ENCODE assay signal across 8 mouse cellular contexts in genomic region chr14:45539659-45540468, GRCm38 (mm10). TPM values are rescaled to one million over a fixed set of nuclear protein-coding genes. Genes with fewer than 3 reads are reported as not detected.
DNase-seq lines count a peak whose midpoint lies in the region; ATAC-seq and TF ChIP-seq lines count a peak whose summit lies in the region.

No protein-coding gene starts in this region.

- peak; percentile 53; the same call in 1 of the 2 replicates for ATAC-seq in granulocyte monocyte progenitor cell, adult 5-6 weeks (replicated peaks; ENCODE audit: poor library complexity, severe bottlenecking)
- ATAC-seq in intestine, postnatal 0 days = peak; percentile 36; the same call in 1 of the 2 replicates
- ATAC-seq in limb, embryonic 14.5 days (ENCODE audit: low FRiP score, low read depth) = 0 out of 2 replicates have a peak, but pooled peaks have one; percentile 34
- peak; percentile 58; the same call in 1 of the 2 replicates for ATAC-seq in midbrain, postnatal 0 days (ENCODE audit: low FRiP score)

- no peaks in the 10 kb centered on the region for H3K36me3 ChIP-seq in intestine, postnatal 0 days (ENCODE audit: control insufficient read depth, insufficient read depth)
- no peaks in the 10 kb centered on the region for H3K36me3 ChIP-seq in limb, embryonic 14.5 days (ENCODE audit: control insufficient read depth, insufficient read depth, low read length)
- H3K36me3 ChIP-seq in midbrain, postnatal 0 days (ENCODE audit: insufficient read depth, low read length) = no peaks in the 10 kb centered on the region

- no peak overlapping the region for H3K4me2 ChIP-seq in intestine, postnatal 0 days (replicated peaks; ENCODE audit: low read depth)
- H3K4me2 ChIP-seq in limb, embryonic 14.5 days (replicated peaks; ENCODE audit: low read depth, low read length, severe bottlenecking) = no peak overlapping the region
- no peak overlapping the region for H3K4me2 ChIP-seq in midbrain, postnatal 0 days (ENCODE audit: low read depth, low read length, poor library complexity, severe bottlenecking)

- H3K27me3 ChIP-seq in intestine, postnatal 0 days (replicated peaks; ENCODE audit: control insufficient read depth, insufficient read depth, low read length) = no peaks in the 10 kb centered on the region
- H3K27me3 ChIP-seq in limb, embryonic 14.5 days (ENCODE audit: control insufficient read depth, insufficient read depth, low read length) = no peaks in the 10 kb centered on the region
- H3K27me3 ChIP-seq in midbrain, postnatal 0 days (ENCODE audit: insufficient read depth, low read length) = no peaks in the 10 kb centered on the region

- TF ChIP-seq CTCF in intestine, postnatal 0 days (IDR thresholded peaks at IDR 0.05; ENCODE audit: low read depth) = peak; percentile 91
- peak; percentile 83 for TF ChIP-seq CTCF in midbrain, postnatal 0 days (IDR thresholded peaks at IDR 0.05)

- H3K9me3 ChIP-seq in intestine, postnatal 0 days (ENCODE audit: control insufficient read depth) = no peaks in the 10 kb centered on the region
- H3K9me3 ChIP-seq in limb, embryonic 14.5 days (ENCODE audit: control insufficient read depth, low read length) = no peaks in the 10 kb centered on the region
- no peaks in the 10 kb centered on the region for H3K9me3 ChIP-seq in midbrain, postnatal 0 days (ENCODE audit: low read length)

- 34% methylated on average over 12 of the region's 12 CpGs for WGBS in intestine, postnatal 0 days
- WGBS in limb, embryonic 14.5 days = 42% methylated on average over 12 of the region's 12 CpGs
- 41% methylated on average over 12 of the region's 12 CpGs for WGBS in midbrain, postnatal 0 days

- peak; percentile 53 for DNase-seq in A20 (ENCODE audit: low read depth, low spot score)
- DNase-seq in adrenal gland, adult 8-10 months = peak; percentile 68
- peak; percentile 79 for DNase-seq in embryo, embryonic 11 days
- DNase-seq in limb, embryonic 14.5 days (ENCODE audit: low spot score) = peak; percentile 48
- peak; percentile 78 for DNase-seq in midbrain, postnatal 0 days (ENCODE audit: low spot score)
- DNase-seq in thymus, postnatal 0 days (ENCODE audit: low spot score) = peak; percentile 29

- no peaks in the 10 kb centered on the region for H3K4me1 ChIP-seq in intestine, postnatal 0 days (replicated peaks; ENCODE audit: control insufficient read depth, insufficient read depth, low read length)
- peaks cover 3% of the 10 kb centered on the region; the same call in 1 of the 2 replicates for H3K4me1 ChIP-seq in limb, embryonic 14.5 days (ENCODE audit: control insufficient read depth, insufficient read depth, low read length)
- no peaks in the 10 kb centered on the region for H3K4me1 ChIP-seq in midbrain, postnatal 0 days (ENCODE audit: insufficient read depth, low read length)

- peak overlapping the region; percentile 35; the same call in 1 of the 2 replicates for H3K27ac ChIP-seq in intestine, postnatal 0 days (ENCODE audit: low read depth, low read length)
- H3K27ac ChIP-seq in limb, embryonic 14.5 days (replicated peaks; ENCODE audit: low read depth, low read length) = no peak overlapping the region
- H3K27ac ChIP-seq in midbrain, postnatal 0 days (ENCODE audit: low read depth, low read length) = peak overlapping the region; percentile 55; the same call in 1 of the 2 replicates

- H3K9ac ChIP-seq in intestine, postnatal 0 days (ENCODE audit: low read depth, low read length) = no peak overlapping the region
- H3K9ac ChIP-seq in limb, embryonic 14.5 days (ENCODE audit: low read depth, low read length, severe bottlenecking) = no peak overlapping the region
- H3K9ac ChIP-seq in midbrain, postnatal 0 days (replicated peaks; ENCODE audit: low read length, poor library complexity, severe bottlenecking) = no peak overlapping the region

- no peak overlapping the region for H3K4me3 ChIP-seq in intestine, postnatal 0 days (ENCODE audit: low read depth, low read length)
- no peak overlapping the region for H3K4me3 ChIP-seq in limb, embryonic 14.5 days (replicated peaks; ENCODE audit: low read length)
- H3K4me3 ChIP-seq in midbrain, postnatal 0 days (ENCODE audit: low read depth, low read length) = no peak overlapping the region

- TF ChIP-seq POLR2A in limb, embryonic 14.5 days (IDR thresholded peaks at IDR 0.05; ENCODE audit: borderline replicate concordance, extremely low read depth, insufficient read depth, insufficient read length) = no peak

RNA-seq across cellular contexts. Expression of gene Fermt2, which starts 9.9 kb away (rescaled TPM):
- total RNA-seq in adrenal gland, adult 8-10 months (2022) = 100 to 1,000 TPM in 2 of 4 experiments, 10 to 100 TPM in 2; 57.4 to 113 (median 98.9) TPM
- not detected in 2 replicates for total RNA-seq in granulocyte monocyte progenitor cell, adult 5-6 weeks (2014; fragmentation: Nextera tagmentation)
- total RNA-seq in granulocyte monocyte progenitor cell, adult 5-6 weeks (2017) = not detected in 2 replicates
- 138 and 147 TPM in 2 replicates for polyA plus RNA-seq in intestine, postnatal 0 days (2015; fragmentation: Nextera tagmentation; extraction: Ambion mirVana)
- polyA plus RNA-seq in limb, embryonic 14.5 days (2012; rRNA removed) = 74.3 and 91.7 TPM in 2 replicates
- 128 and 134 TPM in 2 replicates for polyA plus RNA-seq in limb, embryonic 14.5 days (2014; fragmentation: Nextera tagmentation; extraction: Ambion mirVana)
- 26.4 and 29.0 TPM in 2 replicates for total RNA-seq in midbrain, postnatal 0 days (2014; rRNA removed)
- 66.7 and 70.0 TPM in 2 replicates for polyA plus RNA-seq in midbrain, postnatal 0 days (2015; fragmentation: Nextera tagmentation; extraction: Ambion mirVana)
- polyA plus RNA-seq in thymus, postnatal 0 days (2015; fragmentation: Nextera tagmentation; extraction: Ambion mirVana) = 24.0 and 27.0 TPM in 2 replicates

Comparison
In these comparisons a context has a peak if more than half of its experiments do, and no peak if none do; other contexts are left out.
1. DNase-seq: peak in every context shown above with its lines; median percentile 79 in embryo, embryonic 11 days; 78 in midbrain, postnatal 0 days; 68 in adrenal gland, adult 8-10 months; 53 in A20; 48 in limb, embryonic 14.5 days; 29 in thymus, postnatal 0 days.